Mouse (Mus musculus) ES-Bruce4 (cell line): ENCODE data around the gene Cpxm1. TPM values are rescaled to one million over a fixed set of nuclear protein-coding genes. Genes with fewer than 3 reads are reported as not detected.

Experiments used
- H3K27ac ChIP-seq: 2 replicates; pipeline ENCODE4 v1.5.1; 2012; ENCODE audit warnings: low read length, inconsistent platforms; ENCODE audit not compliant: insufficient read depth
- H3K27me3 ChIP-seq: 2 replicates; pipeline ENCODE4 v1.6.1; 2012; ENCODE audit warnings: mild to moderate bottlenecking, low read length, inconsistent platforms; ENCODE audit not compliant: control insufficient read depth, poor library complexity, insufficient read depth, severe bottlenecking
- H3K36me3 ChIP-seq: 2 replicates; pipeline ENCODE4 v1.6.1; 2012; ENCODE audit warnings: inconsistent platforms, mild to moderate bottlenecking, low read length, moderate library complexity; ENCODE audit not compliant: control insufficient read depth, poor library complexity, insufficient read depth, severe bottlenecking
- H3K4me1 ChIP-seq: one replicate; pipeline ENCODE4 v1.8.1; 2011; ENCODE audit warnings: low read length; ENCODE audit not compliant: control insufficient read depth, insufficient read depth
- H3K4me3 ChIP-seq: 2 replicates; pipeline ENCODE4 v1.5.1; 2011; ENCODE audit warnings: low read depth, mild to moderate bottlenecking, low read length
- H3K9ac ChIP-seq: 2 replicates; pipeline ENCODE4 v1.6.1; 2012; ENCODE audit warnings: low read depth, mild to moderate bottlenecking, inconsistent platforms; ENCODE audit not compliant: poor library complexity, severe bottlenecking
- H3K9me3 ChIP-seq: replicated peaks from 2 replicates; pipeline ENCODE4 v1.6.1; 2012; ENCODE audit warnings: mild to moderate bottlenecking, low read length, inconsistent platforms; ENCODE audit not compliant: control insufficient read depth, poor library complexity, insufficient read depth, severe bottlenecking
- CTCF ChIP-seq: IDR thresholded peaks from one replicate; pipeline ENCODE4 v1.8.1; 2011; ENCODE audit warnings: low read depth, low read length
- EP300 ChIP-seq: IDR thresholded peaks from 2 replicates; pipeline ENCODE4 v1.6.1; 2011; ENCODE audit warnings: low read depth, low read length; ENCODE audit not compliant: insufficient read depth
- POLR2A ChIP-seq: IDR thresholded peaks from one replicate; pipeline ENCODE4 v1.8.1; 2011; ENCODE audit warnings: low read length; ENCODE audit not compliant: insufficient read depth
- polyA plus RNA-seq: library from polyadenylated mRNA; stranded (reverse); fragments of >200 nt; gene quantifications from 2 replicates; pipeline ENCODE4 v1.2.4, GENCODE M21; 2011; ENCODE audit warnings: low read depth; ENCODE audit not compliant: missing spikeins, insufficient read depth, insufficient read length

Gene Cpxm1
- polyA plus RNA-seq, 1 experiment: 8.1 TPM

GRCm38 (mm10) chr2:130408194-130408593, 10.8 kb upstream of the Cpxm1 start:
- no peaks in the 10 kb centered on the region for H3K4me1 ChIP-seq
- no peak overlapping the region for H3K9ac ChIP-seq
- no peaks in the 10 kb centered on the region for H3K27me3 ChIP-seq
- TF ChIP-seq CTCF: no peak
- no peak overlapping the region for H3K27ac ChIP-seq
- no peak overlapping the region for H3K4me3 ChIP-seq
- no peaks in the 10 kb centered on the region for H3K9me3 ChIP-seq
- H3K36me3 ChIP-seq: no peaks in the 10 kb centered on the region

- no peak within 1 kb of the TSS for H3K4me3 ChIP-seq
- H3K27me3 ChIP-seq: no peaks in the 10 kb centered on the region
- H3K4me1 ChIP-seq: no peaks in the 10 kb centered on the region
- no peaks in the 10 kb centered on the region for H3K9me3 ChIP-seq
- H3K9ac ChIP-seq: no peak within 1 kb of the TSS
- no peak within 1 kb of the TSS for H3K27ac ChIP-seq
- no peaks in the 10 kb centered on the region for H3K36me3 ChIP-seq
- TF ChIP-seq EP300 (no peak), POLR2A (no peak), CTCF (no peak)
Measured at GRCm38 (mm10) chr2:130406178-130406577, 8.8 kb upstream of the Cpxm1 start, which contains the start of gene Tmem239. Gene Tmem239 (plus strand): TSS chr2:130406478.

GRCm38 (mm10) chr2:130404939-130405338, 7.6 kb upstream of the Cpxm1 start, which contains the start of the genes Gm28372 and 1700020A23Rik:
Gene Gm28372 (plus strand): TSS chr2:130405239.
Gene 1700020A23Rik (plus strand): TSS chr2:130405259.
- Histone ChIP-seq H3K4me3 (no peak within 1 kb of the TSS), H3K27ac (no peak within 1 kb of the TSS), H3K27me3 (no peaks in the 10 kb centered on the region), H3K9me3 (peaks cover under 1% of the 10 kb centered on the region; the same call in 1 of the 2 replicates), H3K9ac (no peak within 1 kb of the TSS), H3K36me3 (no peaks in the 10 kb centered on the region), H3K4me1 (no peaks in the 10 kb centered on the region)
- TF ChIP-seq POLR2A: no peak
- TF ChIP-seq CTCF: no peak
- no peak for TF ChIP-seq EP300

GRCm38 (mm10) chr2:130401891-130402290, 4.5 kb upstream of the Cpxm1 start:
- H3K27ac ChIP-seq: no peak overlapping the region
- H3K36me3 ChIP-seq: no peaks in the 10 kb centered on the region
- no peak for TF ChIP-seq CTCF
- TF ChIP-seq POLR2A: no peak
- TF ChIP-seq EP300: no peak
- no peaks in the 10 kb centered on the region for H3K4me1 ChIP-seq
- H3K27me3 ChIP-seq: no peaks in the 10 kb centered on the region
- H3K4me3 ChIP-seq: no peak overlapping the region
- H3K9me3 ChIP-seq: peaks cover 11% of the 10 kb centered on the region
- H3K9ac ChIP-seq: no peak overlapping the region

GRCm38 (mm10) chr2:130400046-130400445, 2.7 kb upstream of the Cpxm1 start:
- Histone ChIP-seq H3K9me3 (peaks cover 11% of the 10 kb centered on the region), H3K4me1 (no peaks in the 10 kb centered on the region), H3K4me3 (no peak overlapping the region), H3K36me3 (no peaks in the 10 kb centered on the region), H3K27ac (no peak overlapping the region), H3K9ac (no peak overlapping the region), H3K27me3 (no peaks in the 10 kb centered on the region)
- TF ChIP-seq POLR2A (no peak), CTCF (no peak), EP300 (no peak)

- H3K9ac ChIP-seq: peak overlapping the region; percentile 20
- no peaks in the 10 kb centered on the region for H3K4me1 ChIP-seq
- no peaks in the 10 kb centered on the region for H3K36me3 ChIP-seq
- TF ChIP-seq EP300: no peak
- TF ChIP-seq POLR2A: no peak
- TF ChIP-seq CTCF: no peak
- H3K9me3 ChIP-seq: peaks cover 11% of the 10 kb centered on the region
- no peak overlapping the region; the same call in 1 of the 2 replicates for H3K4me3 ChIP-seq
- H3K27me3 ChIP-seq: no peaks in the 10 kb centered on the region
- H3K27ac ChIP-seq: no peak overlapping the region
Measured at GRCm38 (mm10) chr2:130398091-130398490, 717 bp upstream of the Cpxm1 start.

- H3K36me3 ChIP-seq: no peaks in the 10 kb centered on the region
- no peaks in the 10 kb centered on the region for H3K27me3 ChIP-seq
- H3K27ac ChIP-seq: no peak overlapping the region
- H3K4me1 ChIP-seq: no peaks in the 10 kb centered on the region
- no peak overlapping the region for H3K9ac ChIP-seq
- no peak overlapping the region for H3K4me3 ChIP-seq
- peaks cover 11% of the 10 kb centered on the region for H3K9me3 ChIP-seq
- no peak for TF ChIP-seq CTCF
- TF ChIP-seq POLR2A: no peak
Measured at GRCm38 (mm10) chr2:130395696-130396095, 1.7 kb downstream of the Cpxm1 start.
